Mouse (Mus musculus) liver, embryonic 16.5 days (tissue): ENCODE data around the gene Mpnd. TPM values are rescaled to one million over a fixed set of nuclear protein-coding genes. Genes with fewer than 3 reads are reported as not detected.
A peak's percentile ranks its signal among the peaks of the same experiment; 100 is the strongest.

Experiments
- ATAC-seq: fragments of 200-750 bp; cut with Nextera tagmentation; 2 replicates; pipeline ENCODE4 v1.8.0; 2017; ENCODE audit warnings: low read depth, mild to moderate bottlenecking, moderate number of reproducible peaks, moderate library complexity
- H3K27ac ChIP-seq: fragments of 300-500 bp; sonication (generic); 2 replicates; pipeline ENCODE4 v1.5.1; 2014; ENCODE audit warnings: mild to moderate bottlenecking, low read length
- H3K27me3 ChIP-seq: fragments of 300-500 bp; sonication (generic); 2 replicates; pipeline ENCODE4 v1.6.1; 2014; ENCODE audit warnings: low read depth, low read length, mixed read lengths; ENCODE audit not compliant: control insufficient read depth, insufficient read depth
- H3K36me3 ChIP-seq: fragments of 300-500 bp; sonication (generic); 2 replicates; pipeline ENCODE4 v1.6.1; 2014; ENCODE audit warnings: mild to moderate bottlenecking; ENCODE audit not compliant: control insufficient read depth, insufficient read depth
- H3K4me1 ChIP-seq: fragments of 300-500 bp; sonication (generic); 2 replicates; pipeline ENCODE4 v1.6.1; 2014; ENCODE audit warnings: low read depth, low read length, mixed read lengths; ENCODE audit not compliant: control insufficient read depth
- H3K4me2 ChIP-seq: fragments of 300-500 bp; sonication (generic); 2 replicates; pipeline ENCODE4 v1.6.1; 2014; ENCODE audit warnings: low read depth, low read length, mixed read lengths
- H3K4me3 ChIP-seq: fragments of 300-500 bp; sonication (generic); 2 replicates; pipeline ENCODE4 v1.5.1; 2014; ENCODE audit warnings: low read depth, mild to moderate bottlenecking, low read length
- H3K9ac ChIP-seq: fragments of 300-500 bp; sonication (generic); 2 replicates; pipeline ENCODE4 v1.6.1; 2014; ENCODE audit warnings: low read depth, low read length
- H3K9me3 ChIP-seq: fragments of 300-500 bp; sonication (generic); replicated peaks from 2 replicates; pipeline ENCODE4 v1.6.1; 2016; ENCODE audit warnings: low read length; ENCODE audit not compliant: control insufficient read depth
- WGBS: fragments of 180-500 bp; shearing (Covaris S2); extraction: QIAGEN DNeasy Blood & Tissue Kit; methylation state at CpG from one replicate; pipeline ENCODE4 v1.1.7; 2014; ENCODE audit not compliant: insufficient replicate concordance; 5-methylcytosine and 5-hydroxymethylcytosine counted together
- polyA plus RNA-seq: library from polyadenylated mRNA; unstranded; fragments of >200 nt; fragmentation: Nextera tagmentation; extraction: Ambion mirVana; gene quantifications from 2 replicates; pipeline ENCODE4 v1.2.1, GENCODE M21; 2015

Mpnd gene
- polyA plus RNA-seq, 1 experiment from 2014 or later, result 16.2 TPM

DNA sequence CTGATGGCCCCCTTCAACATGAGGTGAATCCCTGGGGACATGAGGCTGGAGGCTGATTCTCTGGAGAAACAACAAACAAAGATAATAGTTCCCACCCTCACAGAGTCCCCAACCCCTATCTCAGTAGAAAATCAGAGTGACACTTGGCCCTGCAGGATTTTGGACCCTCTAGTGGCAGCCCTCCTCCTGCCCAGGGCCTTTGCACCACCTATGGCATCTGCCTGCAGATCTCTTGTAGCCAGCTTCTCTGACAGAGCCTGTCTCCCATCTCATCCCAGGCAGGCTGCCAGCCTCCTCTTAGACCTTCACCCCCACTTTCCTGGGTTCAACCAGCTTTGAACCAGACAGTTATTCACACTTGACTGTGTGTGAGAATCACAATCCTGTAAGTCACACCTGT, 44.7 kb upstream of the Mpnd start:
- H3K4me3 ChIP-seq, result no peak overlapping the region
- H3K4me2 ChIP-seq, result no peak overlapping the region
- H3K9me3 ChIP-seq, result no peaks in the 10 kb centered on the region
- H3K9ac ChIP-seq, result no peak overlapping the region
- peaks cover 29% of the 10 kb centered on the region for H3K4me1 ChIP-seq
- no peaks in the 10 kb centered on the region; the same call in 1 of the 2 replicates for H3K36me3 ChIP-seq
- no peaks in the 10 kb centered on the region for H3K27me3 ChIP-seq
- no peak for ATAC-seq
- no peak overlapping the region for H3K27ac ChIP-seq

- no peak for ATAC-seq
- H3K9ac ChIP-seq, result no peak overlapping the region
- no peak overlapping the region for H3K27ac ChIP-seq
- H3K4me1 ChIP-seq, result peaks cover 22% of the 10 kb centered on the region
- 83% methylated on average over 7 of the region's 7 CpGs for WGBS
- no peak overlapping the region for H3K4me3 ChIP-seq
- H3K4me2 ChIP-seq, result no peak overlapping the region
- no peaks in the 10 kb centered on the region for H3K9me3 ChIP-seq
- no peaks in the 10 kb centered on the region for H3K27me3 ChIP-seq
- H3K36me3 ChIP-seq, result no peaks in the 10 kb centered on the region; the same call in 1 of the 2 replicates
These were observed 43.9 kb upstream of the Mpnd start for GRCm38 (mm10) chr17:55961631-55962030.

DNA sequence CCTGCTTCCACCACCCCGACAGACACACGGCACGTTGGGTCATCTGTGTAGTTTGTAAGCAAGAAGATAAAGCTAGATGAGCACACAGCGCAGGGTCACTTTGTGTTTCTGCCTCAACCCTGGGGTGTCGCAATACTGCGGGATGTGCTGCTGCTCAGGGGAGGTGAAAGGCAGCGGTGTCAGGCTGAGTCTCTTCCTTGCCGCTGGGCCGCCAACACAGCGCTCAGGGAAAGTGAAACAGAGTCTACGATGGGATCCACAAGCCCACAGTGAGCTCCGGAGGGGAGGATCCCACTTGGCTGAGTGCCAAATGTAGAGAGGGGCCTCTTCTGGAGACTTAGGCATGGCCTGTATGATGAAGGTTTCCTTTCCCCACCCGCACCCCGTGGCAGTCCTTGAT, 42.3 kb upstream of the Mpnd start:
- WGBS, result 70% methylated on average over 14 of the region's 14 CpGs
- Histone ChIP-seq H3K4me3 (no peak overlapping the region), H3K36me3 (no peaks in the 10 kb centered on the region; the same call in none of the 2 replicates), H3K4me2 (0 out of 2 replicates have a peak overlapping the region, but pooled peaks have one; percentile 27), H3K4me1 (peaks cover 15% of the 10 kb centered on the region), H3K27me3 (no peaks in the 10 kb centered on the region), H3K9ac (no peak overlapping the region), H3K9me3 (no peaks in the 10 kb centered on the region), H3K27ac (peak overlapping the region; percentile 72)
- peak; percentile 14 for ATAC-seq

DNA sequence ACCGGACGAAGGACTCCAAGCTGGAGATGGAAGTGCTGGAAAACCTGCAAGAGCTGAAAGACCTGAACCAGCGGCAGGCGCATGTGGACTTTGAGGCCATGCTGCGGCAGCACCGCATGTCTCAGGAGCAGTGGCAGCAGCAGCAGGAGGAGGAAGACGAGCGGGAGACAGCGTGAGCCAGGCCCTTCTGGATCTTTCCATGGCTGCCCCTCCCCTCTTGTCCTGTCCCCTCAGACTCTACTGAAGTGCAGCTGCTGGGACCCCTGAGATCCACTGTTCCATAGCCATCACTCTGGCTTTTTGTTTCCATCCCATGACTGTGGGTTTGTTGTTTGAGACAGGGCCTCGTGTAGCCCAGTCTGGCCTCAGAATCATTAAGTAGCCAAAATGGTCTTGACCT, 41.0 kb upstream of the Mpnd start:
- Histone ChIP-seq H3K27ac (no peak overlapping the region), H3K4me2 (no peak overlapping the region), H3K4me3 (no peak overlapping the region), H3K27me3 (peaks cover 5% of the 10 kb centered on the region), H3K9ac (no peak overlapping the region), H3K9me3 (no peaks in the 10 kb centered on the region), H3K36me3 (no peaks in the 10 kb centered on the region; the same call in none of the 2 replicates), H3K4me1 (peaks cover 10% of the 10 kb centered on the region)
- WGBS, result 90% methylated on average over 10 of the region's 10 CpGs
- ATAC-seq, result no peak

DNA sequence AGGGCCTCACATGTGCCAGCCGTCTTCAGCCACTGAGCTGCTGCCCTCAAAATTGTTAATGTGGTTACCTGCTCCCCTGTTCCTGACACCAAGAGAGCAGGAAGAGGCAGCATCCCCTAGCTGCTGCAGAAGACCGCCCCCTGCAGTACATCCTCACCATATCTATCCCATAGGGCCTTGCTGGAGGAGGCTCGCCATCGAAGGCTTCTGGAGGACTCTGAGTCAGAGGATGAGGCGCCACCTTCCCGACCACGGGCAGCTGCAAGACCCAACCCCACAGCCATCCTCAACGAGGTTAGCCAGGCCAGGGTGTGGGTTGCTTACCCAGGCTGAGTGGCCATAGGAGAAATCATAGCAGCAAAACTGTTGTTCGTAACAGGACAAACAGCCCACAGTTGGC, 40.5 kb upstream of the Mpnd start:
- Histone ChIP-seq H3K36me3 (no peaks in the 10 kb centered on the region; the same call in none of the 2 replicates), H3K9me3 (no peaks in the 10 kb centered on the region), H3K4me1 (peaks cover 5% of the 10 kb centered on the region), H3K4me3 (no peak overlapping the region), H3K9ac (no peak overlapping the region), H3K27me3 (peaks cover 10% of the 10 kb centered on the region), H3K4me2 (no peak overlapping the region), H3K27ac (no peak overlapping the region)
- no peak for ATAC-seq
- 63% methylated on average over 9 of the region's 9 CpGs for WGBS

DNA sequence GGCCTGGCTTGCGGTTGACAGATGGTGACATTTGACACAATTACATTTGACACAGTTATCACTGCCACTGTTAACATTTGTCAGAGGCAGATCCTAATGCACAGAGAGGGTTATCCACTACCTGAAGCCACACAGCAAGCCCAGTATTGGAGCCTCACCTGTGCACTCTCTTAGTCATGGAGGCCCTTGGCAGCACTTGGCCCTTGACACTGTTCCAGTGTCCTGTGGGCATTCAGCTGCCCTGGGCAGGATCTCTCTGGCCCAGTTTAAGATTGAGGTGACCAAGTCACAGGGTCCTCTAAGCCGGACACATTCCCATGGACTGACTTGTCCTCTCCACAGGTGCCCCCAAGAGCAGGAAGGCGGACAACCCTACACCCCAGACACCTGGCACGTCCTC, 38.3 kb upstream of the Mpnd start:
- H3K4me3 ChIP-seq, result no peak overlapping the region
- H3K27me3 ChIP-seq, result peaks cover 31% of the 10 kb centered on the region
- no peaks in the 10 kb centered on the region for H3K9me3 ChIP-seq
- ATAC-seq, result no peak
- 79% methylated on average over 4 of the region's 4 CpGs for WGBS
- H3K36me3 ChIP-seq, result no peaks in the 10 kb centered on the region; the same call in none of the 2 replicates
- no peak overlapping the region for H3K9ac ChIP-seq
- H3K4me2 ChIP-seq, result no peak overlapping the region
- no peak overlapping the region for H3K27ac ChIP-seq
- no peaks in the 10 kb centered on the region; the same call in 1 of the 2 replicates for H3K4me1 ChIP-seq

DNA sequence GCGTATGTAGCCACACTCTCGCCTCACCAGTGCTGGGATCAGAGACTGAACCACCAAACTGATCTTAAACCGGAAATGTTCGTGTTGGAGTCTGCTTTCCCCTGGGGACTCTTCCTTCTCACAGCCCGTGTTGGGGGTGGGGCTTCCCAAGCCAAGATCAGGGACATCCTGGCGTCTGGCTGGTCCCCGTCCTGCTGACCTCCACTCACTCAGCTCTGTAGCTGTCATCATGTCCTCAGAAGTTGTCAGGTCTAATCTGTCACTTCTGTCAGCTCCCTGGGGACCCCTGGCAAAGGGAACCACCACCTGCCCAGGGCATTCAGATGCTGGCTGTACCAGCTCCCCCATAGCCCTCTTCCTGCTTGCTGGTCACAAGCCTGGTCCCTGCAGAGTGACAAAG, 37.3 kb upstream of the Mpnd start:
- Histone ChIP-seq H3K36me3 (no peaks in the 10 kb centered on the region; the same call in none of the 2 replicates), H3K4me3 (no peak overlapping the region), H3K4me2 (no peak overlapping the region), H3K9me3 (no peaks in the 10 kb centered on the region), H3K27me3 (peaks cover 31% of the 10 kb centered on the region), H3K4me1 (no peaks in the 10 kb centered on the region), H3K27ac (no peak overlapping the region), H3K9ac (no peak overlapping the region)
- 63% methylated on average over 7 of the region's 7 CpGs for WGBS
- ATAC-seq, result no peak

GRCm38 (mm10) chr17:55969560-55969959, 36.0 kb upstream of the Mpnd start:
- no peak for ATAC-seq
- Histone ChIP-seq H3K4me3 (no peak overlapping the region), H3K27ac (no peak overlapping the region), H3K4me1 (no peaks in the 10 kb centered on the region), H3K4me2 (no peak overlapping the region), H3K9ac (no peak overlapping the region), H3K9me3 (no peaks in the 10 kb centered on the region), H3K27me3 (peaks cover 31% of the 10 kb centered on the region), H3K36me3 (no peaks in the 10 kb centered on the region; the same call in none of the 2 replicates)
- 46% methylated on average over 14 of the region's 14 CpGs for WGBS

DNA sequence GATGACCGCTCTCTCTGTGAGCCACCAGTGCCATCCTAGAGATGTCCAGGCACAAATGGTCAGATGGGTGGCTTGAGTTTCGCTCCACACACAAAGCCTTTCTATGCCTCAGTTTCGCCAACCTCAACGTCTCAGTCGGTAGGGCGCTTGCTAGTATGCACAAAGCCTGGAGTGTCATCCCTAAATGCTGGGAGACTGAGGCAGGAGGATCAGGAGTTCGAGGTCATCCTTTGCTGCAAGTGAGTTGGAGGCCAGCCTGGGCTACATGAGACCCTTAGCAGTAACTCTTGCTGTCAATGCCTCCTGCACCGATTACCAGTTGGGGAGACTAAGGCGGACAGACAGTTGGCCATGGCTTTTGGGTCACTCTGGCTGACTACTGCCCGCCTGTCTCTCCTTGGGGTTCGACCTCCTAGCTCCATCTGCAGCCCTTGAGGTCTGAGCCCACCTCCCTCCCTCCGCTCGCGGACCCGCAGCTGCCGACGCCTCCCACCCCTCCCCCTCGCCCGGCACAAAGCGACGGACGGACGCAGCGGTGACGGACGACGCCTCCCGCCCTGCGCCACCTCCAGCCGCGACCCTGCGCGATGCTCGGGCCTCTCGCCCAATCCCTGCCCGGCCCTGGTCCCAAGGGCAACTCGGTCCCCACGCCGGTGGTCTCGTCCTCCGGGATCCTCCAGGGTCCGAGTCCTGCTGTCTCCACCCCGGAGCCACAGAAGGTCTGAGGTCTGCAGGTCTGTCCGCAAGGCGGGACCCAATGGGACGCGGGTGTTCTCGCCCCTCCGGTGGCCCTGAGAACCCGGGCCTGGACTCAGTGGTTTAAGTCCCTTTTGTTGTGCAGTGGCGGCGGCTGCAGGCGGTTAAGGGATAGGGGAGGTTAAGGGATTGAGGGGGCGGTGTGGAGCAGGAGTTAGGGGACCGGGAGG, 35.3 kb upstream of the Mpnd start, which contains the start of gene Shd:
Shd (plus strand) TSS at position 502 of the 926 bp plus-strand sequence.
- H3K27ac ChIP-seq, result no peak within 1 kb of the TSS
- H3K9me3 ChIP-seq, result no peaks in the 10 kb centered on the region
- H3K4me1 ChIP-seq, result no peaks in the 10 kb centered on the region
- peak within 1 kb of the TSS; percentile 5; the same call in 1 of the 2 replicates for H3K9ac ChIP-seq
- peaks cover 31% of the 10 kb centered on the region for H3K27me3 ChIP-seq
- H3K36me3 ChIP-seq, result no peaks in the 10 kb centered on the region; the same call in 1 of the 2 replicates
- 9% methylated on average over 54 of the region's 55 CpGs for WGBS
- peak within 1 kb of the TSS; percentile 37 for H3K4me3 ChIP-seq
- peak within 1 kb of the TSS; percentile 63 for H3K4me2 ChIP-seq
- ATAC-seq, result no peak
